Mouse (Mus musculus) intestine, embryonic 16.5 days (tissue): ENCODE measurements around the gene Gm12169. TPM values are rescaled to one million over a fixed set of nuclear protein-coding genes. Genes with fewer than 3 reads are reported as not detected.

Source experiments
- ATAC-seq: fragments of 200-750 bp; cut with Nextera tagmentation; 2 replicates; pipeline ENCODE4 v1.8.0; 2017; ENCODE audit warnings: moderate TSS enrichment, moderate library complexity
- H3K27ac ChIP-seq: fragments of 300-500 bp; sonication (generic); 2 replicates; pipeline ENCODE4 v1.5.1; 2014; ENCODE audit warnings: mild to moderate bottlenecking, low read length
- H3K27me3 ChIP-seq: fragments of 300-500 bp; sonication (generic); replicated peaks from 2 replicates; pipeline ENCODE4 v1.6.1; 2014; ENCODE audit warnings: low read length, control low read depth, mixed read lengths; ENCODE audit not compliant: control insufficient read depth, insufficient read depth
- H3K36me3 ChIP-seq: fragments of 300-500 bp; sonication (generic); 2 replicates; pipeline ENCODE4 v1.6.1; 2014; ENCODE audit warnings: low read length, control low read depth; ENCODE audit not compliant: control insufficient read depth, insufficient read depth
- H3K4me1 ChIP-seq: fragments of 300-500 bp; sonication (generic); 2 replicates; pipeline ENCODE4 v1.6.1; 2014; ENCODE audit warnings: low read length, control low read depth, mixed read lengths; ENCODE audit not compliant: control insufficient read depth, insufficient read depth
- H3K4me2 ChIP-seq: fragments of 300-500 bp; sonication (generic); 2 replicates; pipeline ENCODE4 v1.6.1; 2014; ENCODE audit warnings: low read depth, low read length, control low read depth
- H3K4me3 ChIP-seq: fragments of 300-500 bp; sonication (generic); 2 replicates; pipeline ENCODE4 v1.5.1; 2014; ENCODE audit warnings: mild to moderate bottlenecking, low read length
- H3K9ac ChIP-seq: fragments of 300-500 bp; sonication (generic); 2 replicates; pipeline ENCODE4 v1.6.1; 2014; ENCODE audit warnings: low read depth, low read length
- H3K9me3 ChIP-seq: fragments of 300-500 bp; sonication (generic); 2 replicates; pipeline ENCODE4 v1.6.1; 2016; ENCODE audit warnings: low read length, control low read depth; ENCODE audit not compliant: control insufficient read depth
- WGBS: fragments of 180-500 bp; shearing (Covaris S2); extraction: QIAGEN DNeasy Blood & Tissue Kit; methylation state at CpG from one replicate; pipeline ENCODE4 v1.1.7; 2014; 5-methylcytosine and 5-hydroxymethylcytosine counted together
- polyA plus RNA-seq: library from polyadenylated mRNA; unstranded; fragments of >200 nt; fragmentation: Nextera tagmentation; extraction: Ambion mirVana; gene quantifications from 2 replicates; pipeline ENCODE4 v1.2.1, GENCODE M21; 2015

Gene Gm12169
- polyA plus RNA-seq, 1 experiment from 2014 or later, result not detected

- 0 out of 2 replicates have a peak, but pooled peaks have one; percentile 48 for ATAC-seq
- Histone ChIP-seq H3K4me1 (no peaks in the 10 kb centered on the region), H3K4me3 (no peak overlapping the region), H3K9me3 (no peaks in the 10 kb centered on the region), H3K27me3 (no peaks in the 10 kb centered on the region), H3K9ac (no peak overlapping the region), H3K27ac (no peak overlapping the region), H3K4me2 (no peak overlapping the region), H3K36me3 (no peaks in the 10 kb centered on the region)
- 50% methylated on average over 5 of the region's 5 CpGs for WGBS
Measured at GRCm38 (mm10) chr11:46578771-46579281, 54.8 kb downstream of the Gm12169 start.

- Histone ChIP-seq H3K27ac (no peak overlapping the region), H3K36me3 (no peaks in the 10 kb centered on the region), H3K9ac (no peak overlapping the region), H3K4me3 (no peak overlapping the region), H3K9me3 (no peaks in the 10 kb centered on the region), H3K27me3 (no peaks in the 10 kb centered on the region), H3K4me2 (no peak overlapping the region), H3K4me1 (no peaks in the 10 kb centered on the region)
- 64% methylated on average over 3 of the region's 3 CpGs for WGBS
- no peak for ATAC-seq
Measured at GRCm38 (mm10) chr11:46580428-46580827, 56.4 kb downstream of the Gm12169 start.

- Histone ChIP-seq H3K4me1 (no peaks in the 10 kb centered on the region), H3K9me3 (no peaks in the 10 kb centered on the region)
- 67% methylated on average over 5 of the region's 5 CpGs for WGBS
Measured at GRCm38 (mm10) chr11:46582741-46583140, 58.7 kb downstream of the Gm12169 start.

More at GRCm38 (mm10) chr11:46582741-46583140, 58.7 kb downstream of the Gm12169 start:
- ATAC-seq, result no peak
- no peaks in the 10 kb centered on the region for H3K36me3 ChIP-seq
- H3K27ac ChIP-seq, result no peak overlapping the region
- no peaks in the 10 kb centered on the region for H3K27me3 ChIP-seq
- no peak overlapping the region for H3K4me3 ChIP-seq
- H3K4me2 ChIP-seq, result no peak overlapping the region
- H3K9ac ChIP-seq, result no peak overlapping the region

Other genes starting within 250 kb of the Gm12169 start
- gene Cyfip2, start 211.4 kb upstream of the Gm12169 start, polyA plus RNA-seq, result 5.2 and 5.7 TPM in 2 replicates
- gene Itk, start 134.7 kb upstream of the Gm12169 start, polyA plus RNA-seq, result 0.28 and 0.33 TPM in 2 replicates
- gene Fam71b, start 127.7 kb upstream of the Gm12169 start, polyA plus RNA-seq, result not detected in 2 replicates
- 50.8 and 52.0 TPM in 2 replicates for gene Med7, start 87.3 kb upstream of the Gm12169 start, polyA plus RNA-seq
- gene Havcr2, start 69.3 kb upstream of the Gm12169 start, polyA plus RNA-seq, result 0.18 and 0.21 TPM in 2 replicates
- not detected in 2 replicates for gene BC053393, start 47.3 kb downstream of the Gm12169 start, polyA plus RNA-seq
- not detected in 2 replicates for gene Dppa1, start 105.0 kb downstream of the Gm12169 start, polyA plus RNA-seq
- 1.8 and 2.4 TPM in 2 replicates for gene Timd2, start 182.8 kb downstream of the Gm12169 start, polyA plus RNA-seq
- 0.12 TPM in 1 of 2 replicates, not detected in the other for gene Havcr1, start 210.9 kb downstream of the Gm12169 start, polyA plus RNA-seq